Mouse (Mus musculus) urinary bladder, adult 2 months (tissue): ENCODE results near the gene Tgfbr3. TPM values are rescaled to one million over a fixed set of nuclear protein-coding genes. Genes with fewer than 3 reads are reported as not detected.
"Not testable (repeated sequence)": the region's sequence is repeated elsewhere in the genome, so short reads cannot be mapped to it uniquely, and the experiment has no call there.

Source experiments
- DNase-seq: peaks from one replicate; pipeline ENCODE4 v3.0.0; 2022; ENCODE audit warnings: low spot score
- polyA plus RNA-seq: library from polyadenylated mRNA; depleted of rRNA; stranded (reverse); fragments of >200 nt; gene quantifications from 2 replicates; pipeline ENCODE4 v1.2.3, GENCODE M21; 2012

The Tgfbr3 gene
- polyA plus RNA-seq, 1 experiment, result 42.5 TPM

- no peak for DNase-seq
These were observed 6.7 kb downstream of the Tgfbr3 start for GRCm38 (mm10) chr5:107282561-107283307.

- DNase-seq, result no peak
These were observed 10.2 kb downstream of the Tgfbr3 start for GRCm38 (mm10) chr5:107279263-107279662.

- no peak for DNase-seq
These were observed 13.2 kb downstream of the Tgfbr3 start for GRCm38 (mm10) chr5:107276186-107276585.

- no peak for DNase-seq
These were observed 17.0 kb downstream of the Tgfbr3 start for GRCm38 (mm10) chr5:107272252-107273028.

- no peak for DNase-seq
These were observed 20.5 kb downstream of the Tgfbr3 start for GRCm38 (mm10) chr5:107269006-107269328.

GRCm38 (mm10) chr5:107268121-107269005 lies 21.1 kb downstream of the Tgfbr3 start:
- no peak for DNase-seq

- DNase-seq, result no peak
These were observed 22.9 kb downstream of the Tgfbr3 start for GRCm38 (mm10) chr5:107266566-107266965.

- no peak for DNase-seq
These were observed 24.7 kb downstream of the Tgfbr3 start for GRCm38 (mm10) chr5:107264426-107265360.

GRCm38 (mm10) chr5:107263836-107264235 lies 25.6 kb downstream of the Tgfbr3 start:
- no peak for DNase-seq

GRCm38 (mm10) chr5:107261930-107262329 lies 27.5 kb downstream of the Tgfbr3 start:
- no peak for DNase-seq

- DNase-seq, result no peak
These were observed 28.5 kb downstream of the Tgfbr3 start for GRCm38 (mm10) chr5:107260708-107261495.

GRCm38 (mm10) chr5:107259487-107260040 lies 29.9 kb downstream of the Tgfbr3 start:
- no peak for DNase-seq

GRCm38 (mm10) chr5:107253395-107253794 lies 36.0 kb downstream of the Tgfbr3 start:
- DNase-seq, result no peak

- DNase-seq, result no peak
These were observed 37.0 kb downstream of the Tgfbr3 start for GRCm38 (mm10) chr5:107252435-107252834.

GRCm38 (mm10) chr5:107251751-107252305 lies 37.6 kb downstream of the Tgfbr3 start:
- DNase-seq, result no peak

- no peak for DNase-seq
These were observed 38.7 kb downstream of the Tgfbr3 start for GRCm38 (mm10) chr5:107250548-107251272.

- no peak for DNase-seq
These were observed 40.7 kb downstream of the Tgfbr3 start for GRCm38 (mm10) chr5:107248732-107249131.

GRCm38 (mm10) chr5:107248302-107248701 lies 41.1 kb downstream of the Tgfbr3 start:
- not testable (repeated sequence) for DNase-seq

- no peak for DNase-seq
These were observed 41.6 kb downstream of the Tgfbr3 start for GRCm38 (mm10) chr5:107247786-107248185.
